Mouse (Mus musculus): Measurements from ENCODE around the gene Tubd1. TPM values are rescaled to one million over a fixed set of nuclear protein-coding genes. Genes with fewer than 3 reads are reported as not detected.

Gene Tubd1
- total RNA-seq, 2 experiments from 2014 or later: 6.9 to 8.5 TPM

- intact Hi-C loops (cut with DNase I): no loop called here
- DNase-seq: no peak
- Histone ChIP-seq H3K27ac (peak overlapping the region; percentile 68), H3K4me3 (no peak overlapping the region)
- TF ChIP-seq CTCF (IDR thresholded peaks at IDR 0.05): no peak
Measured at GRCm38 (mm10) chr11:86614056-86614530, 69.3 kb downstream of the Tubd1 start.

GRCm38 (mm10) chr11:86614607-86615006 lies 69.8 kb downstream of the Tubd1 start:
- no peak for DNase-seq
- no peak for TF ChIP-seq CTCF (IDR thresholded peaks at IDR 0.05)
- Histone ChIP-seq H3K4me3 (no peak overlapping the region), H3K27ac (peak overlapping the region; percentile 68; the same call in 1 of the 2 replicates)
- intact Hi-C loops (cut with DNase I): no loop called here

Small RNA genes lying within 50 kb of the gene (microRNA-seq; reads per million reads assigned to microRNA genes)
- gene Mir21a: 50,209 reads per million, percentile 98 among the genes with 10 or more reads in this experiment

Other genes starting within 250 kb of the Tubd1 start
- gene Med13, start 187.4 kb upstream of the Tubd1 start, total RNA-seq (2021): 10 to 100 TPM; 42.3 to 43.0 TPM
- 10 to 100 TPM; 42.1 to 45.2 TPM for gene Rnft1, start 60.3 kb upstream of the Tubd1 start, total RNA-seq (2021)
- gene Rps6kb1, start 186 bp upstream of the Tubd1 start, total RNA-seq (2021): 10 to 100 TPM; 21.1 to 22.3 TPM
- 100 to 1,000 TPM in 1 of 2 experiments, 10 to 100 TPM in 1; 84.0 to 115 TPM for gene Vmp1, start 138.8 kb downstream of the Tubd1 start, total RNA-seq (2021)
- gene Ptrh2, start 139.0 kb downstream of the Tubd1 start, total RNA-seq (2021): 1 to 10 TPM; 6.0 to 7.9 TPM
- gene Cltc, start 212.6 kb downstream of the Tubd1 start, total RNA-seq (2021): 100 to 1,000 TPM; 134 to 136 TPM